Mouse (Mus musculus): Measurements from ENCODE around the gene Dhx30.

GRCm38 (mm10) chr9:110064641-110065040 is 53.0 kb downstream of the Dhx30 start:
- TF ChIP-seq CTCF (IDR thresholded peaks at IDR 0.05; ENCODE audit: borderline replicate concordance, insufficient read depth, low read length): no peak
- TF ChIP-seq POLR2A (IDR thresholded peaks at IDR 0.05; ENCODE audit: low read depth, low read length): no peak
